Mouse (Mus musculus): ENCODE data around the gene Ncapd2. TPM values are rescaled to one million over a fixed set of nuclear protein-coding genes. Genes with fewer than 3 reads are reported as not detected.

Gene Ncapd2
- polyA plus RNA-seq, 1 experiment from 2014 or later, result 66.1 TPM

GRCm38 (mm10) chr6:125213715-125214114 is 22.2 kb upstream of the Ncapd2 start:
- ATAC-seq (replicated peaks; ENCODE audit: insufficient number of reproducible peaks, insufficient read depth, low FRiP score, low read depth), result no peak
- Histone ChIP-seq H3K27me3 (peaks cover 13% of the 10 kb centered on the region; the same call in 1 of the 2 replicates), H3K4me3 (no peak overlapping the region), H3K9me3 (replicated peaks) (no peaks in the 10 kb centered on the region), H3K9ac (no peak overlapping the region), H3K4me1 (replicated peaks) (peaks cover 14% of the 10 kb centered on the region), H3K27ac (no peak overlapping the region), H3K36me3 (no peaks in the 10 kb centered on the region), H3K4me2 (no peak overlapping the region)
- WGBS, result 72% methylated on average over 6 of the region's 6 CpGs

- no peak for ATAC-seq (replicated peaks; ENCODE audit: insufficient number of reproducible peaks, insufficient read depth, low FRiP score, low read depth)
- H3K27ac ChIP-seq, result no peak overlapping the region
- H3K9me3 ChIP-seq (replicated peaks), result no peaks in the 10 kb centered on the region
- H3K27me3 ChIP-seq, result peaks cover 13% of the 10 kb centered on the region; the same call in 1 of the 2 replicates
- no peak overlapping the region for H3K4me2 ChIP-seq
- H3K4me1 ChIP-seq (replicated peaks), result peaks cover 14% of the 10 kb centered on the region
- no peak overlapping the region for H3K4me3 ChIP-seq
- 64% methylated on average over 6 of the region's 6 CpGs for WGBS
- H3K36me3 ChIP-seq, result no peaks in the 10 kb centered on the region
- no peak overlapping the region for H3K9ac ChIP-seq
Observed at GRCm38 (mm10) chr6:125213129-125213528, 21.6 kb upstream of the Ncapd2 start.

- no peak for ATAC-seq (replicated peaks; ENCODE audit: insufficient number of reproducible peaks, insufficient read depth, low FRiP score, low read depth)
- peaks cover 14% of the 10 kb centered on the region for H3K4me1 ChIP-seq (replicated peaks)
- H3K9ac ChIP-seq, result no peak overlapping the region
- 38% methylated on average over 2 of the region's 2 CpGs for WGBS
- H3K27ac ChIP-seq, result no peak overlapping the region
- H3K27me3 ChIP-seq, result peaks cover 13% of the 10 kb centered on the region; the same call in 1 of the 2 replicates
- no peaks in the 10 kb centered on the region for H3K36me3 ChIP-seq
- no peaks in the 10 kb centered on the region for H3K9me3 ChIP-seq (replicated peaks)
- no peak overlapping the region for H3K4me3 ChIP-seq
- H3K4me2 ChIP-seq, result no peak overlapping the region
Observed at GRCm38 (mm10) chr6:125212621-125213020, 21.1 kb upstream of the Ncapd2 start.

GRCm38 (mm10) chr6:125210436-125210835 is 18.9 kb upstream of the Ncapd2 start:
- 70% methylated on average over 1 of the region's 1 CpGs for WGBS
- Histone ChIP-seq H3K9ac (no peak overlapping the region), H3K4me1 (replicated peaks) (no peaks in the 10 kb centered on the region; the same call in 1 of the 2 replicates), H3K27me3 (peaks cover 13% of the 10 kb centered on the region; the same call in 1 of the 2 replicates), H3K27ac (no peak overlapping the region), H3K4me2 (no peak overlapping the region), H3K4me3 (no peak overlapping the region), H3K36me3 (no peaks in the 10 kb centered on the region), H3K9me3 (replicated peaks) (no peaks in the 10 kb centered on the region)
- no peak for ATAC-seq (replicated peaks; ENCODE audit: insufficient number of reproducible peaks, insufficient read depth, low FRiP score, low read depth)

- Histone ChIP-seq H3K36me3 (peaks cover 21% of the 10 kb centered on the region), H3K27ac (no peak overlapping the region), H3K4me3 (no peak overlapping the region), H3K4me1 (replicated peaks) (peaks cover 13% of the 10 kb centered on the region), H3K4me2 (no peak overlapping the region), H3K9me3 (replicated peaks) (no peaks in the 10 kb centered on the region), H3K27me3 (no peaks in the 10 kb centered on the region), H3K9ac (no peak overlapping the region)
- WGBS, result 86% methylated on average over 5 of the region's 5 CpGs
- no peak for ATAC-seq (replicated peaks; ENCODE audit: insufficient number of reproducible peaks, insufficient read depth, low FRiP score, low read depth)
Observed at GRCm38 (mm10) chr6:125197166-125197565, 5.7 kb upstream of the Ncapd2 start.

- H3K9ac ChIP-seq, result no peak overlapping the region
- no peak overlapping the region for H3K4me2 ChIP-seq
- WGBS, result 77% methylated on average over 3 of the region's 3 CpGs
- H3K9me3 ChIP-seq (replicated peaks), result no peaks in the 10 kb centered on the region
- ATAC-seq (replicated peaks; ENCODE audit: insufficient number of reproducible peaks, insufficient read depth, low FRiP score, low read depth), result no peak
- H3K27ac ChIP-seq, result no peak overlapping the region
- peaks cover 13% of the 10 kb centered on the region for H3K4me1 ChIP-seq (replicated peaks)
- peaks cover 21% of the 10 kb centered on the region for H3K36me3 ChIP-seq
- no peaks in the 10 kb centered on the region for H3K27me3 ChIP-seq
- no peak overlapping the region for H3K4me3 ChIP-seq
Observed at GRCm38 (mm10) chr6:125196301-125196700, 4.8 kb upstream of the Ncapd2 start.

GRCm38 (mm10) chr6:125195541-125196075 is 4.1 kb upstream of the Ncapd2 start:
- peaks cover 21% of the 10 kb centered on the region for H3K36me3 ChIP-seq
- H3K4me2 ChIP-seq, result no peak overlapping the region
- H3K9me3 ChIP-seq (replicated peaks), result no peaks in the 10 kb centered on the region
- no peak overlapping the region for H3K9ac ChIP-seq
- no peak overlapping the region for H3K27ac ChIP-seq
- 39% methylated on average over 1 of the region's 1 CpGs for WGBS
- ATAC-seq (replicated peaks; ENCODE audit: insufficient number of reproducible peaks, insufficient read depth, low FRiP score, low read depth), result no peak
- H3K27me3 ChIP-seq, result no peaks in the 10 kb centered on the region
- H3K4me1 ChIP-seq (replicated peaks), result peaks cover 14% of the 10 kb centered on the region
- no peak overlapping the region for H3K4me3 ChIP-seq

GRCm38 (mm10) chr6:125193390-125193789 is 1.9 kb upstream of the Ncapd2 start:
- H3K9me3 ChIP-seq (replicated peaks), result no peaks in the 10 kb centered on the region
- no peak for ATAC-seq (replicated peaks; ENCODE audit: insufficient number of reproducible peaks, insufficient read depth, low FRiP score, low read depth)
- H3K4me1 ChIP-seq (replicated peaks), result peaks cover 23% of the 10 kb centered on the region
- H3K9ac ChIP-seq, result no peak overlapping the region
- H3K4me2 ChIP-seq, result peak overlapping the region; percentile 81
- peak overlapping the region; percentile 80 for H3K4me3 ChIP-seq
- H3K27me3 ChIP-seq, result no peaks in the 10 kb centered on the region
- 53% methylated on average over 7 of the region's 7 CpGs for WGBS
- peaks cover 35% of the 10 kb centered on the region for H3K36me3 ChIP-seq
- H3K27ac ChIP-seq, result 0 out of 2 replicates have a peak overlapping the region, but pooled peaks have one; percentile 6

- H3K4me1 ChIP-seq (replicated peaks), result peaks cover 23% of the 10 kb centered on the region
- peak overlapping the region; percentile 81 for H3K4me2 ChIP-seq
- H3K27ac ChIP-seq, result peak overlapping the region; percentile 100
- no peaks in the 10 kb centered on the region for H3K9me3 ChIP-seq (replicated peaks)
- peaks cover 40% of the 10 kb centered on the region for H3K36me3 ChIP-seq
- 28% methylated on average over 5 of the region's 5 CpGs for WGBS
- H3K9ac ChIP-seq, result peak overlapping the region; percentile 86
- H3K4me3 ChIP-seq, result peak overlapping the region; percentile 80
- no peaks in the 10 kb centered on the region for H3K27me3 ChIP-seq
- no peak for ATAC-seq (replicated peaks; ENCODE audit: insufficient number of reproducible peaks, insufficient read depth, low FRiP score, low read depth)
Observed at GRCm38 (mm10) chr6:125192841-125193240, 1.3 kb upstream of the Ncapd2 start.

GRCm38 (mm10) chr6:125192016-125192714 is 664 bp upstream of the Ncapd2 start:
- Histone ChIP-seq H3K9me3 (replicated peaks) (no peaks in the 10 kb centered on the region), H3K36me3 (peaks cover 47% of the 10 kb centered on the region), H3K27ac (peak overlapping the region; percentile 100), H3K4me3 (peak overlapping the region; percentile 80), H3K4me2 (peak overlapping the region; percentile 81), H3K9ac (peak overlapping the region; percentile 86), H3K4me1 (replicated peaks) (peaks cover 23% of the 10 kb centered on the region), H3K27me3 (no peaks in the 10 kb centered on the region)
- ATAC-seq (replicated peaks; ENCODE audit: insufficient number of reproducible peaks, insufficient read depth, low FRiP score, low read depth), result peak; percentile 90
- under 1% methylated on average over 34 of the region's 34 CpGs for WGBS

GRCm38 (mm10) chr6:125190816-125191215 is 685 bp downstream of the Ncapd2 start:
- H3K4me1 ChIP-seq (replicated peaks), result peaks cover 23% of the 10 kb centered on the region
- peak overlapping the region; percentile 80 for H3K4me3 ChIP-seq
- H3K27me3 ChIP-seq, result no peaks in the 10 kb centered on the region
- peak overlapping the region; percentile 71 for H3K9ac ChIP-seq
- peak overlapping the region; percentile 100 for H3K27ac ChIP-seq
- peak overlapping the region; percentile 59 for H3K4me2 ChIP-seq
- ATAC-seq (replicated peaks; ENCODE audit: insufficient number of reproducible peaks, insufficient read depth, low FRiP score, low read depth), result no peak
- peaks cover 60% of the 10 kb centered on the region for H3K36me3 ChIP-seq
- no peaks in the 10 kb centered on the region for H3K9me3 ChIP-seq (replicated peaks)

GRCm38 (mm10) chr6:125186203-125186602 is 5.3 kb downstream of the Ncapd2 start:
- Histone ChIP-seq H3K4me3 (no peak overlapping the region), H3K36me3 (peaks cover 83% of the 10 kb centered on the region), H3K9ac (no peak overlapping the region), H3K27me3 (no peaks in the 10 kb centered on the region), H3K9me3 (replicated peaks) (no peaks in the 10 kb centered on the region), H3K4me1 (replicated peaks) (peaks cover 11% of the 10 kb centered on the region), H3K27ac (no peak overlapping the region), H3K4me2 (no peak overlapping the region)
- ATAC-seq (replicated peaks; ENCODE audit: insufficient number of reproducible peaks, insufficient read depth, low FRiP score, low read depth), result no peak
- 92% methylated on average over 10 of the region's 10 CpGs for whole genome bisulfite sequencing

Measured in heart, embryonic 15.5 days (tissue).